In the genomic region with DNA sequence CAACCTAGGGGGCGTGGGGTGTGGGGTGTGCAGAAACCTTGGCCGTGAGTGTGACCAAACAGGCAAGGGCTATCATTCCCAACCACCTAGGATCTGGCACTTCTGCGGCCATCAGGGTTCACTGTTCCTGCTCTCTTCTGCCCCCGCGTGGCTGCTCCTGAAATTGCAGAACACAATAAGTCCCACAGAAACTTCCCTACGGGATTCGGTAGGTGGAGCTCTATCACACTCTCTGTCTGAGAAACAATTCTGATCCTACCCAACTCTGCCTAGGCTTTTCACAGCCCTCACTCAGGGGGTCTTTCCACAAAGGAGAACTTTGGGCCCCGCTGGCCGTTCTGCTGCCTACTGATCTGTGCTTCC, we compare ENCODE assay signal across 9 mouse cellular contexts. TPM values are rescaled to one million over a fixed set of nuclear protein-coding genes. Genes with fewer than 3 reads are reported as not detected.
A peak's percentile ranks its signal among the peaks of the same experiment; 100 is the strongest.
DNase-seq lines count a peak whose midpoint lies in the region; ATAC-seq and TF ChIP-seq lines count a peak whose summit lies in the region.
"Had no signal": no experiment of that assay in that cellular context is flagged by ENCODE, and none has a peak within 500 bp of the region (broad histone marks: within the 10 kb centered on the region; RNA-seq: fewer than 3 reads in every experiment).

No protein-coding gene starts in this region.

- no peak overlapping the region for H3K9ac ChIP-seq in ES-E14 (ENCODE audit: insufficient read depth, low read depth, low read length, poor library complexity, severe bottlenecking)
- H3K9ac ChIP-seq: limb, embryonic 13.5 days had no signal

- TF ChIP-seq POLR2A in bone marrow macrophage, adult 2 months (IDR thresholded peaks at IDR 0.05; ENCODE audit: borderline replicate concordance, low read depth, low read length) = no peak
- TF ChIP-seq POLR2A in lung, adult 2 months (IDR thresholded peaks at IDR 0.05; ENCODE audit: borderline replicate concordance, extremely low read depth, low read depth, low read length) = no peak

- DNase-seq in ES-E14 (ENCODE audit: low read depth, low spot score) = peak; percentile 93
- DNase-seq in heart, embryonic 10.5 days (ENCODE audit: low spot score) = peak; percentile 92
- peak; percentile 87 for DNase-seq in layer of hippocampus, adult 11-12 months (ENCODE audit: low spot score)
- DNase-seq in lung, adult 2 months = peak; percentile 91
- peak; percentile 88 to 93 for DNase-seq in right cerebral cortex, adult 2 months (ENCODE audit: low spot score in 2 of 2)
- peak; percentile 83 for DNase-seq in urinary bladder, postnatal 14 days (ENCODE audit: low spot score)

- H3K36me3 ChIP-seq in ES-E14 (ENCODE audit: control insufficient read depth, insufficient read depth, low read length, poor library complexity, severe bottlenecking) = peaks cover 3% of the 10 kb centered on the region; the same call in 1 of the 2 replicates
- no peaks in the 10 kb centered on the region for H3K36me3 ChIP-seq in heart, embryonic 10.5 days
- H3K36me3 ChIP-seq: limb, embryonic 13.5 days had no signal

- peaks cover 3 to 27% of the 10 kb centered on the region in 2 experiments; a peak in 3 of 4 replicates for H3K4me1 ChIP-seq in ES-E14 (ENCODE audit: control insufficient read depth in 2 of 2, insufficient read depth in 2 of 2, low read length in 2 of 2, poor library complexity in 1 of 2)
- no peaks in the 10 kb centered on the region for H3K4me1 ChIP-seq in bone marrow macrophage, adult 2 months (ENCODE audit: control insufficient read depth, insufficient read depth, low read length)
- H3K4me1 ChIP-seq in heart, embryonic 10.5 days = peaks cover 17% of the 10 kb centered on the region
- H3K4me1 ChIP-seq in lung, adult 2 months (ENCODE audit: control insufficient read depth, insufficient read depth, low read length) = no peaks in the 10 kb centered on the region
- H3K4me1 ChIP-seq: limb, embryonic 13.5 days had no signal

- in situ Hi-C loops in ES-E14 (cut with MboI; ENCODE audit: low sequenced_read_pairs in 2 of 2, unreplicated experiment in 2 of 2) = no loop called here

- peak; percentile 95 for TF ChIP-seq CTCF in bone marrow macrophage, adult 2 months (IDR thresholded peaks at IDR 0.05; ENCODE audit: low read depth, low read length)
- peak; percentile 98 for TF ChIP-seq CTCF in lung, adult 2 months (IDR thresholded peaks at IDR 0.05; ENCODE audit: insufficient read depth, low read length)

- ATAC-seq in erythroblast, adult 5-6 weeks (replicated peaks; ENCODE audit: low FRiP score, poor library complexity, severe bottlenecking) = peak; percentile 83

- H3K27me3 ChIP-seq in heart, embryonic 10.5 days (ENCODE audit: insufficient read depth, poor library complexity, severe bottlenecking) = peaks cover 19% of the 10 kb centered on the region; the same call in 1 of the 2 replicates
- H3K27me3 ChIP-seq: limb, embryonic 13.5 days had no signal

- peak overlapping the region; percentile 50; the same call in 1 of the 2 replicates for H3K27ac ChIP-seq in ES-E14 (ENCODE audit: insufficient read depth, low read depth, low read length, poor library complexity, severe bottlenecking)
- H3K27ac ChIP-seq in bone marrow macrophage, adult 2 months (ENCODE audit: insufficient read depth, low read depth, low read length) = no peak overlapping the region
- H3K27ac ChIP-seq in heart, embryonic 10.5 days = no peak overlapping the region
- H3K27ac ChIP-seq: limb, embryonic 13.5 days had no signal

- 3% methylated on average over 9 of the region's 9 CpGs for WGBS in heart, embryonic 10.5 days
- WGBS in lung, adult 2 months = 6% methylated on average over 9 of the region's 9 CpGs

- no peaks in the 10 kb centered on the region for H3K9me3 ChIP-seq in ES-E14 (ENCODE audit: control insufficient read depth, insufficient read depth, low read depth, low read length)
- no peaks in the 10 kb centered on the region for H3K9me3 ChIP-seq in heart, embryonic 10.5 days
- H3K9me3 ChIP-seq: limb, embryonic 13.5 days had no signal

- peak overlapping the region; percentile 11 to 14; a peak in 3 of 4 replicates for H3K4me3 ChIP-seq in ES-E14 (ENCODE audit: insufficient read depth in 1 of 2, low read depth in 1 of 2, low read length in 2 of 2, poor library complexity in 1 of 2, severe bottlenecking in 1 of 2)
- no peak overlapping the region for H3K4me3 ChIP-seq in bone marrow macrophage, adult 2 months (ENCODE audit: insufficient read depth, low read length)
- H3K4me3 ChIP-seq in heart, embryonic 10.5 days = no peak overlapping the region
- no peak overlapping the region for H3K4me3 ChIP-seq in lung, adult 2 months (replicated peaks; ENCODE audit: extremely low read depth, low read depth, low read length)
- H3K4me3 ChIP-seq: limb, embryonic 13.5 days had no signal

TF ChIP-seq in ES-E14, 5 proteins besides CTCF, POLR2A, EP300 and RAD21:
- TF ChIP-seq HCFC1 (IDR thresholded peaks at IDR 0.05; ENCODE audit: borderline replicate concordance, insufficient read depth, low read length) (peak; percentile 72; the same call in 1 of the 2 replicates), CHD2 (IDR thresholded peaks at IDR 0.05; ENCODE audit: low read depth, low read length) (no peak), ZNF384 (IDR thresholded peaks at IDR 0.05; ENCODE audit: low read depth, low read length) (0 out of 2 replicates have a peak, but pooled peaks have one; percentile 38), MAFK (IDR thresholded peaks at IDR 0.05; ENCODE audit: insufficient read depth, low read depth, low read length) (no peak), ZC3H11A (IDR thresholded peaks at IDR 0.05; ENCODE audit: borderline replicate concordance, low read depth, low read length) (peak; percentile 72)
TF ChIP-seq in ES-E14: peak in this region for 3.

RNA-seq across cellular contexts. Expression of a gene that starts 8.1 kb away (rescaled TPM):
- total RNA-seq in ES-E14 (2012; rRNA removed) = 10.4 and 20.1 TPM in 2 replicates
- polyA plus RNA-seq in bone marrow macrophage, adult 2 months (2012; ENCODE audit: insufficient read depth, insufficient read length, missing spikeins) = not detected in 2 replicates
- 1.7 and 5.2 TPM in 2 replicates for total RNA-seq in erythroblast, adult 5-6 weeks (2015; ENCODE audit: low replicate concordance)
- total RNA-seq in erythroblast, adult 5-6 weeks (2017; ENCODE audit: low replicate concordance) = 3.8 and 4.0 TPM in 2 replicates
- polyA plus RNA-seq in heart, embryonic 10.5 days (2016; fragmentation: Nextera tagmentation; extraction: Ambion mirVana) = 1.3 and 1.4 TPM in 2 replicates
- 13.4 and 15.3 TPM in 2 replicates for polyA plus RNA-seq in lung, adult 2 months (2012; rRNA removed)

RNA-seq across cellular contexts. Expression of a gene that starts 46.5 kb away (rescaled TPM):
- total RNA-seq in ES-E14 (2012; rRNA removed) = 0.36 and 0.58 TPM in 2 replicates
- polyA plus RNA-seq in bone marrow macrophage, adult 2 months (2012; ENCODE audit: insufficient read depth, insufficient read length, missing spikeins) = 8.4 and 11.6 TPM in 2 replicates
- 0.42 and 1.3 TPM in 2 replicates for total RNA-seq in erythroblast, adult 5-6 weeks (2015; ENCODE audit: low replicate concordance)
- total RNA-seq in erythroblast, adult 5-6 weeks (2017; ENCODE audit: low replicate concordance) = 4.9 and 6.6 TPM in 2 replicates
- polyA plus RNA-seq in heart, embryonic 10.5 days (2016; fragmentation: Nextera tagmentation; extraction: Ambion mirVana) = 1.4 and 4.9 TPM in 2 replicates
- polyA plus RNA-seq in lung, adult 2 months (2012; rRNA removed) = 35.5 and 39.7 TPM in 2 replicates

Comparison
In these comparisons a context has a peak if more than half of its experiments do, and no peak if none do; other contexts are left out.
1. H3K4me3 ChIP-seq: peak in ES-E14 (2 of 2); none in bone marrow macrophage, adult 2 months (single experiment), heart, embryonic 10.5 days (single experiment) and lung, adult 2 months (single experiment).
2. Peak in every context shown above with its lines, with median percentiles within 50 percentile points of each other: DNase-seq.